Mouse (Mus musculus): ENCODE results near the gene Hist1h1d. TPM values are rescaled to one million over a fixed set of nuclear protein-coding genes. Genes with fewer than 3 reads are reported as not detected.

Gene Hist1h1d
- polyA plus RNA-seq, 1 experiment from 2014 or later, result 0.16 TPM

Other genes with a start within 250 kb of the Hist1h1d start
- 13.4 TPM for gene Zfp322a, start 184.1 kb upstream of the Hist1h1d start, polyA plus RNA-seq (2014; fragmentation: Illumina TruSeq; extraction: RNeasy Lipid Tissue Mini Kit (QIAGEN cat#74804); ENCODE audit: low read depth, low replicate concordance)
- 5.0 TPM for gene Abt1, start 129.4 kb upstream of the Hist1h1d start, polyA plus RNA-seq (2014; fragmentation: Illumina TruSeq; extraction: RNeasy Lipid Tissue Mini Kit (QIAGEN cat#74804); ENCODE audit: low read depth, low replicate concordance)
- 0.19 TPM for gene Btn1a1, start 87.4 kb upstream of the Hist1h1d start, polyA plus RNA-seq (2014; fragmentation: Illumina TruSeq; extraction: RNeasy Lipid Tissue Mini Kit (QIAGEN cat#74804); ENCODE audit: low read depth, low replicate concordance)
- gene Btn2a2, start 64.4 kb upstream of the Hist1h1d start, polyA plus RNA-seq (2014; fragmentation: Illumina TruSeq; extraction: RNeasy Lipid Tissue Mini Kit (QIAGEN cat#74804); ENCODE audit: low read depth, low replicate concordance), result not detected
- 24.5 TPM for gene Hist1h4h, start 22.2 kb upstream of the Hist1h1d start, polyA plus RNA-seq (2014; fragmentation: Illumina TruSeq; extraction: RNeasy Lipid Tissue Mini Kit (QIAGEN cat#74804); ENCODE audit: low read depth, low replicate concordance)
- not detected for gene Hist1h2af, start 19.4 kb upstream of the Hist1h1d start, polyA plus RNA-seq (2014; fragmentation: Illumina TruSeq; extraction: RNeasy Lipid Tissue Mini Kit (QIAGEN cat#74804); ENCODE audit: low read depth, low replicate concordance)
- not detected for gene Hist1h3g, start 17.8 kb upstream of the Hist1h1d start, polyA plus RNA-seq (2014; fragmentation: Illumina TruSeq; extraction: RNeasy Lipid Tissue Mini Kit (QIAGEN cat#74804); ENCODE audit: low read depth, low replicate concordance)
- 0.24 TPM for gene Hist1h2bh, start 9.9 kb upstream of the Hist1h1d start, polyA plus RNA-seq (2014; fragmentation: Illumina TruSeq; extraction: RNeasy Lipid Tissue Mini Kit (QIAGEN cat#74804); ENCODE audit: low read depth, low replicate concordance)
- gene Hist1h3f, start 9.2 kb upstream of the Hist1h1d start, polyA plus RNA-seq (2014; fragmentation: Illumina TruSeq; extraction: RNeasy Lipid Tissue Mini Kit (QIAGEN cat#74804); ENCODE audit: low read depth, low replicate concordance), result not detected
- gene Hist1h4f, start 1.6 kb upstream of the Hist1h1d start, polyA plus RNA-seq (2014; fragmentation: Illumina TruSeq; extraction: RNeasy Lipid Tissue Mini Kit (QIAGEN cat#74804); ENCODE audit: low read depth, low replicate concordance), result not detected
- 0.67 TPM for gene Hist1h3e, start 9.1 kb downstream of the Hist1h1d start, polyA plus RNA-seq (2014; fragmentation: Illumina TruSeq; extraction: RNeasy Lipid Tissue Mini Kit (QIAGEN cat#74804); ENCODE audit: low read depth, low replicate concordance)
- not detected for gene Hist1h2ae, start 18.0 kb downstream of the Hist1h1d start, polyA plus RNA-seq (2014; fragmentation: Illumina TruSeq; extraction: RNeasy Lipid Tissue Mini Kit (QIAGEN cat#74804); ENCODE audit: low read depth, low replicate concordance)
- gene Hist1h2bg, start 18.1 kb downstream of the Hist1h1d start, polyA plus RNA-seq (2014; fragmentation: Illumina TruSeq; extraction: RNeasy Lipid Tissue Mini Kit (QIAGEN cat#74804); ENCODE audit: low read depth, low replicate concordance), result 3.0 TPM
- not detected for gene Hist1h2bf, start 20.9 kb downstream of the Hist1h1d start, polyA plus RNA-seq (2014; fragmentation: Illumina TruSeq; extraction: RNeasy Lipid Tissue Mini Kit (QIAGEN cat#74804); ENCODE audit: low read depth, low replicate concordance)
- not detected for gene Hist1h2ad, start 21.1 kb downstream of the Hist1h1d start, polyA plus RNA-seq (2014; fragmentation: Illumina TruSeq; extraction: RNeasy Lipid Tissue Mini Kit (QIAGEN cat#74804); ENCODE audit: low read depth, low replicate concordance)
- 0.92 TPM for gene Hist1h3d, start 22.5 kb downstream of the Hist1h1d start, polyA plus RNA-seq (2014; fragmentation: Illumina TruSeq; extraction: RNeasy Lipid Tissue Mini Kit (QIAGEN cat#74804); ENCODE audit: low read depth, low replicate concordance)
- gene Hist1h4d, start 28.3 kb downstream of the Hist1h1d start, polyA plus RNA-seq (2014; fragmentation: Illumina TruSeq; extraction: RNeasy Lipid Tissue Mini Kit (QIAGEN cat#74804); ENCODE audit: low read depth, low replicate concordance), result 0.56 TPM
- 7.3 TPM for gene Hist1h2be, start 67.9 kb downstream of the Hist1h1d start, polyA plus RNA-seq (2014; fragmentation: Illumina TruSeq; extraction: RNeasy Lipid Tissue Mini Kit (QIAGEN cat#74804); ENCODE audit: low read depth, low replicate concordance)
- 3.9 TPM for gene Hist1h1e, start 69.3 kb downstream of the Hist1h1d start, polyA plus RNA-seq (2014; fragmentation: Illumina TruSeq; extraction: RNeasy Lipid Tissue Mini Kit (QIAGEN cat#74804); ENCODE audit: low read depth, low replicate concordance)
- gene Hist1h2ac, start 130.7 kb downstream of the Hist1h1d start, polyA plus RNA-seq (2014; fragmentation: Illumina TruSeq; extraction: RNeasy Lipid Tissue Mini Kit (QIAGEN cat#74804); ENCODE audit: low read depth, low replicate concordance), result 0.42 TPM
- 128 TPM for gene Hist1h2bc, start 130.9 kb downstream of the Hist1h1d start, polyA plus RNA-seq (2014; fragmentation: Illumina TruSeq; extraction: RNeasy Lipid Tissue Mini Kit (QIAGEN cat#74804); ENCODE audit: low read depth, low replicate concordance)
- not detected for gene Hist1h1t, start 142.6 kb downstream of the Hist1h1d start, polyA plus RNA-seq (2014; fragmentation: Illumina TruSeq; extraction: RNeasy Lipid Tissue Mini Kit (QIAGEN cat#74804); ENCODE audit: low read depth, low replicate concordance)
- 0.73 TPM for gene Hist1h4c, start 145.2 kb downstream of the Hist1h1d start, polyA plus RNA-seq (2014; fragmentation: Illumina TruSeq; extraction: RNeasy Lipid Tissue Mini Kit (QIAGEN cat#74804); ENCODE audit: low read depth, low replicate concordance)
- 35.7 TPM for gene Hfe, start 157.6 kb downstream of the Hist1h1d start, polyA plus RNA-seq (2014; fragmentation: Illumina TruSeq; extraction: RNeasy Lipid Tissue Mini Kit (QIAGEN cat#74804); ENCODE audit: low read depth, low replicate concordance)
- 73.4 TPM for gene Hist1h1c, start 185.5 kb downstream of the Hist1h1d start, polyA plus RNA-seq (2014; fragmentation: Illumina TruSeq; extraction: RNeasy Lipid Tissue Mini Kit (QIAGEN cat#74804); ENCODE audit: low read depth, low replicate concordance)
- not detected for gene Hist1h3c, start 192.3 kb downstream of the Hist1h1d start, polyA plus RNA-seq (2014; fragmentation: Illumina TruSeq; extraction: RNeasy Lipid Tissue Mini Kit (QIAGEN cat#74804); ENCODE audit: low read depth, low replicate concordance)
- gene Hist1h2bb, start 193.5 kb downstream of the Hist1h1d start, polyA plus RNA-seq (2014; fragmentation: Illumina TruSeq; extraction: RNeasy Lipid Tissue Mini Kit (QIAGEN cat#74804); ENCODE audit: low read depth, low replicate concordance), result not detected
- not detected for gene Hist1h2ab, start 197.9 kb downstream of the Hist1h1d start, polyA plus RNA-seq (2014; fragmentation: Illumina TruSeq; extraction: RNeasy Lipid Tissue Mini Kit (QIAGEN cat#74804); ENCODE audit: low read depth, low replicate concordance)
- not detected for gene Hist1h3b, start 199.0 kb downstream of the Hist1h1d start, polyA plus RNA-seq (2014; fragmentation: Illumina TruSeq; extraction: RNeasy Lipid Tissue Mini Kit (QIAGEN cat#74804); ENCODE audit: low read depth, low replicate concordance)
- not detected for gene Hist1h4b, start 203.8 kb downstream of the Hist1h1d start, polyA plus RNA-seq (2014; fragmentation: Illumina TruSeq; extraction: RNeasy Lipid Tissue Mini Kit (QIAGEN cat#74804); ENCODE audit: low read depth, low replicate concordance)
- gene Hist1h4a, start 208.0 kb downstream of the Hist1h1d start, polyA plus RNA-seq (2014; fragmentation: Illumina TruSeq; extraction: RNeasy Lipid Tissue Mini Kit (QIAGEN cat#74804); ENCODE audit: low read depth, low replicate concordance), result 2.5 TPM
- gene Hist1h3a, start 209.1 kb downstream of the Hist1h1d start, polyA plus RNA-seq (2014; fragmentation: Illumina TruSeq; extraction: RNeasy Lipid Tissue Mini Kit (QIAGEN cat#74804); ENCODE audit: low read depth, low replicate concordance), result not detected
- gene Hist1h1a, start 210.4 kb downstream of the Hist1h1d start, polyA plus RNA-seq (2014; fragmentation: Illumina TruSeq; extraction: RNeasy Lipid Tissue Mini Kit (QIAGEN cat#74804); ENCODE audit: low read depth, low replicate concordance), result not detected
- 0.15 TPM for gene Trim38, start 216.7 kb downstream of the Hist1h1d start, polyA plus RNA-seq (2014; fragmentation: Illumina TruSeq; extraction: RNeasy Lipid Tissue Mini Kit (QIAGEN cat#74804); ENCODE audit: low read depth, low replicate concordance)

All from adipose tissue, adult 10 weeks (tissue).